Mouse (Mus musculus): ENCODE measurements at regions not wholly inside any gene's neighbourhood (a gene's known extent, or its start where the extent isn't known, plus 50 kb on each side); places are given as distances from the start of the nearest gene placed in this dataset.
"Not testable (repeated sequence)": the region's sequence is repeated elsewhere in the genome, so short reads cannot be mapped to it uniquely, and the experiment has no call there.

- not testable (repeated sequence) for DNase-seq
These were observed 52.6 kb upstream of the Cdyl start for GRCm38 (mm10) chr13:35606857-35607561.

GRCm38 (mm10) chr13:35607710-35608109, 51.9 kb upstream of the Cdyl start:
- DNase-seq, result no peak
